Mouse (Mus musculus): ENCODE data around the gene Bmp6. TPM values are rescaled to one million over a fixed set of nuclear protein-coding genes. Genes with fewer than 3 reads are reported as not detected.

The Bmp6 gene
- polyA plus RNA-seq, 1 experiment from 2014 or later: 3.1 TPM

DNA sequence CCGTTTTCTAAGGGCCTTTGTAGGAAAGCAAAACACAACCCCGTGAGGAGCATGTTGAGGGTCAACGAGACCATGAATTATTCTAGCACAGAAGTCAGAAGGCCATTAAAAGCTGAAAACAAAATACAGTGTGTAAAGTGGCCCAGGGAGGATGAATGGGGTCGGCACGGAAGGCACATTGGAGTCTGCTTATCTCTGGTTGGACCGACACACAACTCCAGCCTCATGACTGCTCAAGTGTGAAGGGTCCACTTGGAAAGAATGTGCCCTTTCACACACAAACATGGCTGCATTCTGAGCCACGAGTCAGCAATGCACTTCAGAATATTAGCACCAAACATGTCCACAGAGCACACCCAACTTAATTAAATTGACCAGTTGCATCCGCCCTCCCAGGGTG is 84.8 kb downstream of the Bmp6 start:
- Histone ChIP-seq H3K27ac (peak overlapping the region; percentile 62), H3K4me2 (ENCODE audit: low read length) (no peak overlapping the region), H3K4me1 (replicated peaks; ENCODE audit: insufficient read depth, low read length) (peaks cover 4% of the 10 kb centered on the region; the same call in 1 of the 2 replicates), H3K36me3 (ENCODE audit: insufficient read depth, low read length) (no peaks in the 10 kb centered on the region), H3K4me3 (replicated peaks; ENCODE audit: low read depth, low read length) (no peak overlapping the region), H3K9me3 (replicated peaks; ENCODE audit: low read length) (no peaks in the 10 kb centered on the region), H3K9ac (ENCODE audit: low read depth, low read length) (no peak overlapping the region), H3K27me3 (ENCODE audit: insufficient read depth, low read length) (no peaks in the 10 kb centered on the region)
- 17% methylated on average over 8 of the region's 8 CpGs for WGBS
- TF ChIP-seq CTCF (IDR thresholded peaks at IDR 0.05; ENCODE audit: low read depth): no peak
- ATAC-seq (replicated peaks; ENCODE audit: low FRiP score, low read depth) (peak; percentile 89), DNase-seq (ENCODE audit: low spot score) (peak; percentile 95)

DNA sequence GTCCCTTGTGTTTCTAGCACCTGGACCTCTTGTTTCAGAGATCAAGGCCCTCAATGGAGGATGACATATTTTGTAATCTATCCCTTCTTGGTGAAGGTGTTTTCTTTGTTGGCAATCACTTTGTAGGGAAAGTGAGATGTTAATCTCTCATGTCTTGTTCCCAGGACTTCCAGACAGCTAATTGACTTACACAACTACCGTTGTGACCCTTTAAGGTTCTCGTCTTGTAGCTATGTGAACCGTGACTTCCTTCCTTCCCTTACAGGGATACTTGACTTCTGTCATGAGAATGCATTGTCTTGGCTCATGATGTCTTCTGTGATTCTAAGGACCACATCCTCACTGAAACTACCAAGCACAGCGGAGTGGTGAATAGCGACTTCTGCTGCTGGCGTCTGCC is 85.2 kb downstream of the Bmp6 start:
- Histone ChIP-seq H3K36me3 (ENCODE audit: insufficient read depth, low read length) (no peaks in the 10 kb centered on the region), H3K9me3 (replicated peaks; ENCODE audit: low read length) (no peaks in the 10 kb centered on the region), H3K4me3 (replicated peaks; ENCODE audit: low read depth, low read length) (no peak overlapping the region), H3K4me1 (replicated peaks; ENCODE audit: insufficient read depth, low read length) (peaks cover 4% of the 10 kb centered on the region; the same call in 1 of the 2 replicates), H3K27ac (peak overlapping the region; percentile 62), H3K9ac (ENCODE audit: low read depth, low read length) (no peak overlapping the region), H3K27me3 (ENCODE audit: insufficient read depth, low read length) (no peaks in the 10 kb centered on the region), H3K4me2 (ENCODE audit: low read length) (no peak overlapping the region)
- DNase-seq (ENCODE audit: low spot score): peak; percentile 53
- 28% methylated on average over 6 of the region's 6 CpGs for WGBS
- TF ChIP-seq CTCF (IDR thresholded peaks at IDR 0.05; ENCODE audit: low read depth): no peak
- peak; percentile 23; the same call in 1 of the 2 replicates for ATAC-seq (replicated peaks; ENCODE audit: low FRiP score, low read depth)

DNA sequence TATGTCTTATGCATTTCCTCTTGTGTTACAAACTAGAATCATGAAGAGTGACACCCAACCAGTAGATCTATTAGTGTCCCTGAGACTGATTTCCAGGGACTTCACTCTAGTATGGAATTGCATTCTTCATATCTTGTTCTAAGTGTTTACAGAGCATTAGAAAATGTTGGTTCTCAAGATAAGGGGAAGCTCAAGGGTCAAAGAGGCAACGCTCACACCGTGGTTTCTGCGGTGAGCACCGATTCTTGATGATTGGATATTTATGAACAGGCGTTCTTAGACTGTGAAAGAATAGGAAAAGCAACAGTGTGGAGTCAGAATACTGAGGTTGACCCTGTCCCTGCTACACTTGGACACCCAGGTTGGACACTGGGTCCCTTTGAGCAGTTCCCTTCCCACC is 89.9 kb downstream of the Bmp6 start:
- H3K4me1 ChIP-seq (replicated peaks; ENCODE audit: insufficient read depth, low read length): peaks cover 4% of the 10 kb centered on the region; the same call in 1 of the 2 replicates
- no peak overlapping the region for H3K4me3 ChIP-seq (replicated peaks; ENCODE audit: low read depth, low read length)
- H3K27me3 ChIP-seq (ENCODE audit: insufficient read depth, low read length): no peaks in the 10 kb centered on the region
- no peaks in the 10 kb centered on the region for H3K36me3 ChIP-seq (ENCODE audit: insufficient read depth, low read length)
- no peak overlapping the region for H3K9ac ChIP-seq (ENCODE audit: low read depth, low read length)
- no peak for TF ChIP-seq CTCF (IDR thresholded peaks at IDR 0.05; ENCODE audit: low read depth)
- DNase-seq (ENCODE audit: low spot score) (no peak), ATAC-seq (replicated peaks; ENCODE audit: low FRiP score, low read depth) (no peak)
- H3K27ac ChIP-seq: no peak overlapping the region
- WGBS: 92% methylated on average over 5 of the region's 5 CpGs
- H3K9me3 ChIP-seq (replicated peaks; ENCODE audit: low read length): no peaks in the 10 kb centered on the region
- H3K4me2 ChIP-seq (ENCODE audit: low read length): no peak overlapping the region

DNA sequence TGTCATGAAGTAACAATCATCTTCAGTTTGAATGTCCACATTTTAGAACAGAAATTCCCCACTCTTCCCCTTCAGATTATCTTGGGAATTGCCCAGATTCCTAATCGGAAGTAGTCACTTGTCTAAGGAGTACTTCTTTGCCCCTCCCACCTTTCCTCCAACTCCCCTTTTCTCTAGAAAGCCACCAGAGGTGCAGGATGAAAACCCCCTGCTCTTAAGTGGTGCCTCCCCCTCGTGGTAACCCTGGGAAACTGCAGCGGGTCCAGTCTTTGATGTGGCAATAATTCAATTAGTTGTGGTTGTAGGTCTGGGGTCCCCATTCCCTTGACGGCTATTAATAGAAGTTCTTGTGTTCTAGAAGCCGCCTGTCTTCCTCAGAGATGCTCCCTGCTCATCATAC is 93.0 kb downstream of the Bmp6 start:
- H3K4me3 ChIP-seq (replicated peaks; ENCODE audit: low read depth, low read length): no peak overlapping the region
- no peak overlapping the region for H3K4me2 ChIP-seq (ENCODE audit: low read length)
- H3K4me1 ChIP-seq (replicated peaks; ENCODE audit: insufficient read depth, low read length): no peaks in the 10 kb centered on the region
- no peak overlapping the region for H3K9ac ChIP-seq (ENCODE audit: low read depth, low read length)
- ATAC-seq (replicated peaks; ENCODE audit: low FRiP score, low read depth) (no peak), DNase-seq (ENCODE audit: low spot score) (peak; percentile 76)
- H3K36me3 ChIP-seq (ENCODE audit: insufficient read depth, low read length): no peaks in the 10 kb centered on the region
- peak; percentile 79 for TF ChIP-seq CTCF (IDR thresholded peaks at IDR 0.05; ENCODE audit: low read depth)
- no peaks in the 10 kb centered on the region for H3K27me3 ChIP-seq (ENCODE audit: insufficient read depth, low read length)
- no peak overlapping the region for H3K27ac ChIP-seq
- H3K9me3 ChIP-seq (replicated peaks; ENCODE audit: low read length): no peaks in the 10 kb centered on the region
- 27% methylated on average over 5 of the region's 5 CpGs for WGBS

DNA sequence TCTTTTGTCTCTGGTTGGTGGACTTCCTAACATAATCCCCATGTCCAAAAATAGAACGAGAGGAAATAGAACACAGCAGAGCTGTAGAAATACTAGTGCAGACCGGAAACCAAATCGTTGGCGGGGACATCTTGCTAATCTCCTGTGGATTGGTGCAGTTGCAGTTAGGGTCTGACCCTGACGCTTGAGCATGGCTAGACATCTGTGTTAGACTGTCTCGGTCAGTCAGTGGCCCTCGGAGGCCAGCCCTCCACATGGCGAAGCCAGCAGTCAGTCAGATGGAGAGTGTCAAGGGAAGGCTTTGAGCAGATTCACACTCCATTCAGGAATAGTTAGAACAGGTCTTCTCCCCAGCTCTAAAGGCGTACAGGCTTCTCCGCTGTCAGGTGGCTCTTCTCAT is 95.3 kb downstream of the Bmp6 start:
- Histone ChIP-seq H3K27me3 (ENCODE audit: insufficient read depth, low read length) (no peaks in the 10 kb centered on the region), H3K4me1 (replicated peaks; ENCODE audit: insufficient read depth, low read length) (no peaks in the 10 kb centered on the region), H3K27ac (no peak overlapping the region), H3K9ac (ENCODE audit: low read depth, low read length) (no peak overlapping the region), H3K4me3 (replicated peaks; ENCODE audit: low read depth, low read length) (no peak overlapping the region), H3K4me2 (ENCODE audit: low read length) (no peak overlapping the region), H3K9me3 (replicated peaks; ENCODE audit: low read length) (no peaks in the 10 kb centered on the region), H3K36me3 (ENCODE audit: insufficient read depth, low read length) (no peaks in the 10 kb centered on the region)
- no peak for ATAC-seq (replicated peaks; ENCODE audit: low FRiP score, low read depth)
- no peak for TF ChIP-seq CTCF (IDR thresholded peaks at IDR 0.05; ENCODE audit: low read depth)
- WGBS: 85% methylated on average over 10 of the region's 10 CpGs
- no peak for DNase-seq (ENCODE audit: low spot score)

DNA sequence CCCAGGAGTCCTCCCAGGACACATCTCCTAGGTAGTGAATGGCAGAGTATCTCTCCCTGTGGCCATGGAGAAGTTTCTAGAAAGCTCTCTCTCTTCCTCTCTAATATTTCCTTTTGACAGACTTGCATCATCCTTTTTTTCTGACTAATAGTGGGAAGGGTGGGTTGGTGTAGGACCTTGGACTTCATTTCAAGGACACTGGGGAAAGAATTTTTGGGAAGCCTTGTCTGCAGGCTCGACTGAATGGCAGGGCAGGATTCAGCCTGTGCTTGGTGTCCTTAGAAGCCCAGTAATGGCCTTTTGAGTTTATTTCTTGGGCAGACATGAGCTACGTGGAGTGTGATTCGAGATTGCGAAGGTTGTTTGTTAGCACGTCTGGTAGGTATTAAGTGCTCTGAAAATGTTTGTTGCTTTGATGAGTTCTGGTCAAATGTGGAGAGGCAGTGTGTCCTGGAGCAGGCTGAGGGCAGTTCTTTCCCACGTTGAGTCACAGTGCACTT is 103.7 kb downstream of the Bmp6 start:
- DNase-seq (ENCODE audit: low spot score) (no peak), ATAC-seq (replicated peaks; ENCODE audit: low FRiP score, low read depth) (no peak)
- Histone ChIP-seq H3K9ac (ENCODE audit: low read depth, low read length) (no peak overlapping the region), H3K4me3 (replicated peaks; ENCODE audit: low read depth, low read length) (no peak overlapping the region), H3K9me3 (replicated peaks; ENCODE audit: low read length) (no peaks in the 10 kb centered on the region), H3K36me3 (ENCODE audit: insufficient read depth, low read length) (no peaks in the 10 kb centered on the region), H3K27ac (no peak overlapping the region), H3K4me1 (replicated peaks; ENCODE audit: insufficient read depth, low read length) (no peaks in the 10 kb centered on the region), H3K4me2 (ENCODE audit: low read length) (no peak overlapping the region), H3K27me3 (ENCODE audit: insufficient read depth, low read length) (no peaks in the 10 kb centered on the region)
- 83% methylated on average over 6 of the region's 6 CpGs for WGBS
- TF ChIP-seq CTCF (IDR thresholded peaks at IDR 0.05; ENCODE audit: low read depth): no peak
